Mouse (Mus musculus): ENCODE data around the gene Wdr53. TPM values are rescaled to one million over a fixed set of nuclear protein-coding genes. Genes with fewer than 3 reads are reported as not detected.
"Not testable (repeated sequence)": the region's sequence is repeated elsewhere in the genome, so short reads cannot be mapped to it uniquely, and the experiment has no call there.

Gene Wdr53
- polyA plus RNA-seq, 1 experiment = 11.7 TPM

- TF ChIP-seq CTCF (IDR thresholded peaks at IDR 0.05; ENCODE audit: extremely low read depth, insufficient read depth, low read length) (no peak), POLR2A (IDR thresholded peaks at IDR 0.05; ENCODE audit: extremely low read depth, insufficient read depth, low read length) (no peak)
- no peak overlapping the region for H3K27ac ChIP-seq (ENCODE audit: insufficient read depth, low read length)
- H3K4me1 ChIP-seq (ENCODE audit: control insufficient read depth, insufficient read depth, low read length) = peaks cover 1% of the 10 kb centered on the region; the same call in 1 of the 2 replicates
These were observed 8.9 kb upstream of the Wdr53 start for GRCm38 (mm10) chr16:32237930-32238680.

DNA sequence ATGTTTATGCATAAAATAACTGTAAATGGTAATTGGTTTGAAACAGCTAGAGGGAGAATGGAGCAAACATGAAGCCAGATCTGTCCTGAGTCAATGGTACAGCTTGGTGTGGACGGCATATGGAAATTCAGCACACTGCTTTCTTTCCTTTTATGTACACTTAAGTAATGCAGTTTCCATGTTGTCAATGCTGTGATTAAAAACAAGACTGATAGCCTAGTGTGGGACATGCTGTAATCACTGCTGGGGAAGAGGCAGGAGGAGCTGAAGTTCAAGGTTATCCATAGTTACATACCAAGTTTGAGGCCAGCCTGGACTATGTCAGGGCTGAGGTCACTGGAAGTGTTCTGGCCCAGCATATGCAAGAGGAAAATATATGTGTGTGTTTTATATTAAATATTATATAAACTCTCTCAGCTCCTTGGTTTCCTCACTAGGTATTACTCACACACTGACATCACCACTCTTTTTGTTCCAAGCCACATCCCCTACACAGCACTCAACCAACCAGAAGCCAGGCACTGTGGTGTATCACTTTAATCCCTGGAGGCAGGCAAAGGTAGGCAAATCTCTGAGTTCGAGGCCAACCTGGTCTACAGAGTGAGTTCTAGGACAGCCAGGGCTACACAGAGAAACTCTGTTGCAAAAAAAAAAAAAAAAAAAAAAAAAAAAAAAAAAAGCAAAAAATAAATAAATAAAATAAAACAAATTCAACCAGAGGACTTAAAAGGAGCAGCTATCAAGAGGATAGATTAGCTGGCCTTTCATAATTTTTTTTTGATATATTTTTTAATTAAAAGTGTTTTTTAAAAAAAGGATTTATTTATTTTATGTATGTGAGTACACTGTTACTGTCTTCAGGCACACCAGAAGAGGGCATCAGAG lies 7.4 kb upstream of the Wdr53 start:
- Histone ChIP-seq H3K4me3 (ENCODE audit: insufficient read depth, low read length) (no peak overlapping the region), H3K27ac (ENCODE audit: insufficient read depth, low read length) (no peak overlapping the region), H3K4me1 (ENCODE audit: control insufficient read depth, insufficient read depth, low read length) (peaks cover 1% of the 10 kb centered on the region; the same call in 1 of the 2 replicates)
- no peak for TF ChIP-seq CTCF (IDR thresholded peaks at IDR 0.05; ENCODE audit: extremely low read depth, insufficient read depth, low read length)
- no peak for TF ChIP-seq POLR2A (IDR thresholded peaks at IDR 0.05; ENCODE audit: extremely low read depth, insufficient read depth, low read length)

More at GRCm38 (mm10) chr16:32237930-32238680, 8.9 kb upstream of the Wdr53 start:
- no peak overlapping the region for H3K4me3 ChIP-seq (ENCODE audit: insufficient read depth, low read length)

DNA sequence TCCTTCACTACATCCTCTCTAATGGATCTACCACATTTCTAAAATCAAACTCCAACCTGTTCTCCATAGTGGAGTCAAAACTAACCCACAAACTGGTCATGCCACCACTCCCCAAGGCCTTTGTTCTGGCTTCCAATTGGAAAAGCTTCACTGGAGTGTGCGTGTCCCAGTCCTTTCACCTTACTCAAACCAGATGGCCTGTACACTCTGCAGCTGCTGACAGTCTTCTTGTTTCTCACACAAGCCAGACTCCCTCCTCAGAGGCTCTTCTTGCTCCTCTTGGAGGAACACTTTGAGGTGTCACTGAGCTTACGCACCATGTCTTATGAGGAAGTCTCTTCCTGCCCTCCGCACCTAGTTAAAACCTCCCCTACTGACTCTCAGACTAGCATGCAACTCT lies 3.1 kb upstream of the Wdr53 start:
- TF ChIP-seq POLR2A (IDR thresholded peaks at IDR 0.05; ENCODE audit: extremely low read depth, insufficient read depth, low read length) (no peak), CTCF (IDR thresholded peaks at IDR 0.05; ENCODE audit: extremely low read depth, insufficient read depth, low read length) (no peak)
- Histone ChIP-seq H3K4me1 (ENCODE audit: control insufficient read depth, insufficient read depth, low read length) (peaks cover 6% of the 10 kb centered on the region; the same call in 1 of the 2 replicates), H3K4me3 (ENCODE audit: insufficient read depth, low read length) (no peak overlapping the region), H3K27ac (ENCODE audit: insufficient read depth, low read length) (no peak overlapping the region)

- TF ChIP-seq POLR2A (IDR thresholded peaks at IDR 0.05; ENCODE audit: extremely low read depth, insufficient read depth, low read length) (no peak), CTCF (IDR thresholded peaks at IDR 0.05; ENCODE audit: extremely low read depth, insufficient read depth, low read length) (no peak)
- Histone ChIP-seq H3K27ac (ENCODE audit: insufficient read depth, low read length) (no peak overlapping the region; the same call in 1 of the 2 replicates), H3K4me1 (ENCODE audit: control insufficient read depth, insufficient read depth, low read length) (peaks cover 6% of the 10 kb centered on the region; the same call in 1 of the 2 replicates), H3K4me3 (ENCODE audit: insufficient read depth, low read length) (peak overlapping the region; percentile 70)
These were observed 656 bp upstream of the Wdr53 start for GRCm38 (mm10) chr16:32246351-32246791.

DNA sequence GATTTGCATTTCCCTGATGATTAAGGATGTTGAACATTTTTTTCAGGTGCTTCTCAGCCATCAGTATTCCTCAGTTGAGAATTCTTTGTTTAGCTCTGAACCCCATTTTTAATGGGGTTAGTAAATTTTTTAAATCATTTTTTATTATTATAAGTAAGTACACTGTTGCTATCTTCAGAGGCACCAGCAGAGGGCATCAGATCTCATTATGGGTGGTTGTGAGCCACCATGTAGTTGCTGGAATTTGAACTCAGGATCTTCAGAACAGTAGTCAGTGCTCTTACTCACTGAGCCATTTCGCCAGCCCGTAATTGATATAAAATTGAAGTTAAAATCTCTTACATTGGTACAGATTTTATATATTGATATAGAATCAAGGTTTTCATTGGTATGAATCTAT lies 17.2 kb downstream of the Wdr53 start:
- not testable (repeated sequence) for H3K4me1 ChIP-seq (ENCODE audit: control insufficient read depth, insufficient read depth, low read length); H3K27ac ChIP-seq (ENCODE audit: insufficient read depth, low read length); H3K4me3 ChIP-seq (ENCODE audit: insufficient read depth, low read length)
- TF ChIP-seq CTCF (IDR thresholded peaks at IDR 0.05; ENCODE audit: extremely low read depth, insufficient read depth, low read length) = 0 out of 2 replicates have a peak, but pooled peaks have one; percentile 10

GRCm38 (mm10) chr16:32271291-32271690 lies 24.3 kb downstream of the Wdr53 start, which contains the start of gene Smco1:
Smco1 (plus strand) TSS chr16:32271468.
- Histone ChIP-seq H3K4me1 (ENCODE audit: control insufficient read depth, insufficient read depth, low read length) (no peaks in the 10 kb centered on the region), H3K4me3 (ENCODE audit: insufficient read depth, low read length) (no peak within 1 kb of the TSS), H3K27ac (ENCODE audit: insufficient read depth, low read length) (no peak within 1 kb of the TSS)
- TF ChIP-seq POLR2A (IDR thresholded peaks at IDR 0.05; ENCODE audit: extremely low read depth, insufficient read depth, low read length) (no peak), CTCF (IDR thresholded peaks at IDR 0.05; ENCODE audit: extremely low read depth, insufficient read depth, low read length) (no peak)

GRCm38 (mm10) chr16:32273338-32273737 lies 26.3 kb downstream of the Wdr53 start:
- TF ChIP-seq CTCF (IDR thresholded peaks at IDR 0.05; ENCODE audit: extremely low read depth, insufficient read depth, low read length) (no peak), POLR2A (IDR thresholded peaks at IDR 0.05; ENCODE audit: extremely low read depth, insufficient read depth, low read length) (no peak)
- H3K4me3 ChIP-seq (ENCODE audit: insufficient read depth, low read length) = no peak overlapping the region
- no peak overlapping the region for H3K27ac ChIP-seq (ENCODE audit: insufficient read depth, low read length)
- no peaks in the 10 kb centered on the region for H3K4me1 ChIP-seq (ENCODE audit: control insufficient read depth, insufficient read depth, low read length)

- H3K4me3 ChIP-seq (ENCODE audit: insufficient read depth, low read length) = no peak overlapping the region
- no peak overlapping the region for H3K27ac ChIP-seq (ENCODE audit: insufficient read depth, low read length)
- no peaks in the 10 kb centered on the region for H3K4me1 ChIP-seq (ENCODE audit: control insufficient read depth, insufficient read depth, low read length)
- TF ChIP-seq POLR2A (IDR thresholded peaks at IDR 0.05; ENCODE audit: extremely low read depth, insufficient read depth, low read length) = no peak
- no peak for TF ChIP-seq CTCF (IDR thresholded peaks at IDR 0.05; ENCODE audit: extremely low read depth, insufficient read depth, low read length)
These were observed 28.0 kb downstream of the Wdr53 start for GRCm38 (mm10) chr16:32275041-32275440.

GRCm38 (mm10) chr16:32275830-32276229 lies 28.8 kb downstream of the Wdr53 start:
- H3K27ac ChIP-seq (ENCODE audit: insufficient read depth, low read length) = no peak overlapping the region
- H3K4me1 ChIP-seq (ENCODE audit: control insufficient read depth, insufficient read depth, low read length) = no peaks in the 10 kb centered on the region
- no peak for TF ChIP-seq CTCF (IDR thresholded peaks at IDR 0.05; ENCODE audit: extremely low read depth, insufficient read depth, low read length)
- TF ChIP-seq POLR2A (IDR thresholded peaks at IDR 0.05; ENCODE audit: extremely low read depth, insufficient read depth, low read length) = no peak
- H3K4me3 ChIP-seq (ENCODE audit: insufficient read depth, low read length) = no peak overlapping the region

Measured in cortical plate, adult 2 months (tissue).